Mouse (Mus musculus) frontal cortex, postnatal 14 days (tissue): ENCODE measurements around the gene Aspscr1.
"Not testable (repeated sequence)": the region's sequence is repeated elsewhere in the genome, so short reads cannot be mapped to it uniquely, and the experiment has no call there.

Source experiments
- DNase-seq, 2 experiments: peaks; one replicate each; pipeline ENCODE4 v3.0.0; 2022; ENCODE audit warnings: low spot score in 2 of 2

Aspscr1 gene

DNA sequence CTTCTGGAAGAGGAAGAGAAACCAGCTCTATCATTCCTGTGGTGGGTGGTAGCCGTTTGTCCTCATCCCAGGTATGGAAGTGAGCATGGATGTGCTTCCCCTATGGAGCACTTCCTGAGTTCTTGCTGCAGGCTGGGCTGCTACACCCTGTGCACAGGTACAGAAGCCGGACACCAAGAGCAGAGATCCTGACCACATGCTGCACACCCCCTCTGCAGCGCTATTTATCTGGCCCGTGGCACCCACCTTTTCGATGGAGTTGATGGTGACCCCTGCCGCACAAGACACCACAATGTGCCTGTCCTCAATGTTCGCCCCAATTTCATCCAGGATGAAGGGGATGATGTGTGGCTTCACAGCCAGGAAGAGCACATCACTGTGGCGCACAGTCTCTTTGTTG lies 30.9 kb upstream of the Aspscr1 start:
- no peak for DNase-seq

DNA sequence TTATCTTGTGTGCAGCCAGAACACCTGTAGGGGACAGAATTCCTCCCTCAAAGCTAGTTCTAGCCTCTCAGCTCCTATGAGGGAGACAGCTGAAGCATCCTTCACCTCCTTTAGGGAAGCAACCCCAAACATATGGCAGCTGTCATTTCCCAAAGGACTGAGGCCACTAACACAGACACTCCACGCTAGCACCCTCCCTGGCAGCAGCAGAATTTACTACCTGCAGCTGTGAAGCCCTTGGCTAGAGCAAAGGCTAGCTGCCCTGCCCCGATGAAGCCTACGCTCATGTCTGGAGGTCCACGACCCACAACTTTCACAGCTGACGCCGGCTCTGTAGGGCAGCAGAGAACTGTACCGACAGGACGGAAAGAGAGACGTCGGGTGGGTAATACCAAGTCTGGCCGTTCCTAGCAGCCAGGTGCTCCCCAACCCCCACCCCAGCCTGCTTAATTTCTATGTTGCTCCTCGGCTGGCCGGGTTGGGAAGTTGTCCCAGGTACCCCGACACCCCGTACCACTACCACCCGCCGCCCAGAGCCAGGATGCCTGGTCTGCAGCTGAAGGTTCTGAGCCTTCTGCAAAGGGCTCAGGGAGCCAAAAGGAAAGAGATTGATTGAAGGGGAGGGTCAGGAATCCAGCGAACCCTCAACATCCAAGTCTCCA lies 29.7 kb upstream of the Aspscr1 start:
- no peak for DNase-seq

DNA sequence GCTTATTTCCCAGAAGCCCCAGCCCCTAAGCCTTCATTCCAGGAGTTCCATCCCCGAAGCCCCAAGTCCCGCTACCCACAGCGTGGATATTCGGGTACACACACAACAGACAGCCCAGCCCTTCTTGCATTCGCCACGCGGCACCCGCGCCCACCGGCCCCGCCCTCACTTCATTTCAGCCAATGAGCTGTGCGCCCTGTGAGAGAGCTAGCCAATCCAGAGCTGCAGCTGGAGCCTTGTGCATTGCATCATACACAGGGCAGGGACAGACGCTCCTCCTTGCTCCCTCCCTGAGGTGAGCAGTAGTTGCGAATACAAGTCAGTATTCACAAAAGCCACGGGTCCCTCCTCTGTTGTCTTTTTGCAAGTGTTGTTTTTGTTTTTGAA lies 29.2 kb upstream of the Aspscr1 start, which contains the start of gene Pycr1:
TSS of gene Pycr1 (minus strand) at position 169 of the 387 bp plus-strand sequence.
- peak; percentile 89 to 93 for DNase-seq

DNA sequence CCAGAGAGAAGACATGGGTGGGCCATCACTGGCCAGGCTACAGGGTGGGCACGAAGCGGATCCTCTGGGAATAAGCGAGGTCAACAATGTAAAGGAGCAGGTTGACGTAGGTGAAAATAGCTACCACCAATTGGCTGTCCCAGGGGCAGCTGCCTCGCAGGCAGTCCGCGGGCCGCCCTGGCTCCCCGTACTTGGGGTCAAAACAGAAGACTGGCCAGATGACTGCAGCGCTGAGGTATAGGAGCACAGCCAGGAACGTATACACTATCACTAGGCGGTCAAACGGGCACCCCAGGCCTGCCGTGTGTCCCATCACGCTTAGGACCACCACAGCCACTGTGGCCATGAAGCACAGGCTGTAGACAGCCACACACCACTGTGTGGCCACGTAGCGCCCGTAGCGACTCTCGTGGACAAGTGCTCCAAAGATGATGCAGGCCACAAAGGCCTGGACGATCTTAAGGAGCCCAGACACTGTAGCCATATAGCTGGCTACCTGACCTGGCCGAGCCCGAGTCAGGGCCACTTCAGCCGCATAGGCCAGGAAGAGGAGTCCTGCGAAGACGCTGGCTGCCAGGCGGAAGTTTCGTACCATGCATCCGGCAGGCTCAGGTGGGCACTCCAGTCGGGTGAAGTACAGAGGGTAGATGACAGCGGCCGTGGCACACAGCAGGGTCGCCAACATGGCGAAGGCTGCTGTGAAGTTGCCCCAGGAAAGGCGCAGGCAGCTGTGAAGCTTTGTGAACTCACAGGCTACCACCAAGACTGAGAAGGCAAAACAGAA lies 25.5 kb upstream of the Aspscr1 start:
- no peak for DNase-seq

DNA sequence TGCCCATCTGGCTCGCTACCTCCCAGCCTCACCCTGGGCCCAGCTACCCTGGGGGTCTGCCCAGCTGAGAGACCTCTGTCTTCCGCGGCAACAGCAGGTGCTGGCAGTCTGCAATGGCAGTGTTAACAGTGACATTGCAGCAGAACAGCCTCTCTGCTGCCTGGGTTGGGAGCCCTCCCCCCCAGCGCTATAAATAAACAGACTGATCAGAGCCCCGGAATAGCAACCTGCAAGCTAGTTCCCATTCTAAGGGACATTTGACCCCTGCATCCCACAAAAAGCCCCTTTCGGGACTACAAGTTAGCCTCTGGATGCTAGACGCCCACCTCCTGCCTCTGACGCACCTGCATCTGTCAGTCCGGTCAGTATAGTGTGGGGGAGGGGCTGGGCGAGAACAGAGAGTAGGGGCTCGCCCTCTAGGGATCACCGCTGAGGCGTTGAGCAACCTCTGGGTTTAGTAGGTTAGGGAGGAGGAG lies 24.7 kb upstream of the Aspscr1 start, which contains the start of gene Myadml2:
TSS of gene Myadml2 (minus strand) at position 158 of the 476 bp plus-strand sequence.
- DNase-seq = peak in 1 of 2 experiments; percentile 40

DNA sequence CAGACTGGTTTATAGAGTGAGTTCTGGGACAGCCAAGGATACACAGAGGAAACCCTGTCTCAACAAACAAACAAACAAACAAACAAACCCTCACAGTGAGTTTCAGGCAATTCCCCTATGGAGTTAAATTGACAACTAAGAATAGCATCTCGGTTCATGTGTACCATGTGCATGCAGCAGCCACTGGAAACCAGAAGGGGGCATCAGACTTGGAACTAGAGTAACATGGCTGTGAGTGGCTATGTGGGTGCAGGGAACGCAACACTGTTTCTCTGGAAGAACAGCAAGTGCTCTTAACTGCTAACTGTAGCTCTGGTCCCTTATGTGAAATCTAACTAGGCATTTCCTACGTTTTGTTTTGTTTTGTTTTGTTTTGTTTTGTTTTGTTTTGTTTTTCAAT lies 20.9 kb upstream of the Aspscr1 start:
- no peak for DNase-seq

DNA sequence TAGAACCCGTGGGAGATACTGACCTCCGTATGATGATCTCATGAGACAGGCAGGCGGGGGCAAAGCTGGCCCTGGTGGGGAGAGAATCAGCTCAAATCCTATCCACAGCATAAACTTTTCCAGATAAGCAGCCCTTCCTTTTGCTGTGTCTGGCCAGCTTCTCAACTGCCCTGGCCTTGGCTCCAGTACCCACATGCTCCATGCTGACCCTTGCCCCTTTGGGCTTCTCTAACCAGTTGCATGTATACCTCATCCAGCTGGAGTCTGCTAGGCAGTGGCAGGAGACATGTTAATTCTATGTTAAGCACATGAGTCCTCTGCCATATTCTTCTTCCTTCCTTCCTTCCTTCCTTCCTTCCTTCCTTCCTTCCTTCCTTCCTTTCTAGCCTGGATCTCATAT lies 18.0 kb upstream of the Aspscr1 start:
- DNase-seq = no peak

DNA sequence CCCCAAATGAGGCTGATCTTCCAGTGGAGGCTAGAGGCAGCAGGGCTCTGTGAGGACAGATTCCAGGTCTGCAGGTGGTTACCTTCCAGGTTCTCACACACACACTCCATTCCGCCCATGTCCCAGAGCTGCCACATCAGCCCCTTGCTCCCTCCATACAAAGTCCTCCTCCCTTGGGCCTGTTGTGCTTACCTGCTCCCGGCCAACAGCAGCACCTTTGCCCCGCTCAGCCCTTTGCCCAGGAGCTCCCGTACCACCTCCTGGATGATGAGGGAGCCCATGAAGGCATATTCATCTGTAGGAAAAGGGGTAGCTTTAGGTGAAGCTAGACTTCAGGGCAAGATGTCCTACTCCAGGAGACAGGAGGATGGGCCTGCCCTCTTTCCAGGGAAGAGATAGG lies 15.5 kb upstream of the Aspscr1 start:
- DNase-seq = no peak

DNA sequence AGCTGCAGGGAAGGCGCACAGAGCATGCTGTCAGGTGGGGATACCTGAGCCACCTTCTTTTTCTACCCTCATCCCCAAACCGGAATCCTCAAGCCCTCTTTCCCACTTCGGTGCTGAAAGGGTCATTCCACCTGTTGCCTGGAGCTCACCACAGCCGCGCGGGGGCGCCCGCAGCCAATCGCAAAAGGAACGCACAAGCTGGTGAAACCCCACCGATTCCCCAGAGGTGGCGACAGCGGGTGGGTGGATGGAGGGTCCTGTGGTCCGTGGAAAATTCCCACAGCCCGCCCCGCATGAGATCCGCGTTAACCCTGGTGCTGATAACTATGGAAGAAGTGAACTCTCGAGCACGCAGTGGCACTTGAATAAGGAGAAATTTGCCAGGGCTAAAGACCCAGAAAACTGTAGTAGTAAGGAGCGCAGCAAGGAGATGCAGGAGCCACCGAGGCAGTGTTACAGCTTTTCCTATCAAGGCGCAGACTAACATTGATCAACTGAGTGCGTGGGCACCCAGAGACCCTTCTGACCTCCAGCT lies 13.8 kb upstream of the Aspscr1 start:
- peak; percentile 57 to 65 for DNase-seq

DNA sequence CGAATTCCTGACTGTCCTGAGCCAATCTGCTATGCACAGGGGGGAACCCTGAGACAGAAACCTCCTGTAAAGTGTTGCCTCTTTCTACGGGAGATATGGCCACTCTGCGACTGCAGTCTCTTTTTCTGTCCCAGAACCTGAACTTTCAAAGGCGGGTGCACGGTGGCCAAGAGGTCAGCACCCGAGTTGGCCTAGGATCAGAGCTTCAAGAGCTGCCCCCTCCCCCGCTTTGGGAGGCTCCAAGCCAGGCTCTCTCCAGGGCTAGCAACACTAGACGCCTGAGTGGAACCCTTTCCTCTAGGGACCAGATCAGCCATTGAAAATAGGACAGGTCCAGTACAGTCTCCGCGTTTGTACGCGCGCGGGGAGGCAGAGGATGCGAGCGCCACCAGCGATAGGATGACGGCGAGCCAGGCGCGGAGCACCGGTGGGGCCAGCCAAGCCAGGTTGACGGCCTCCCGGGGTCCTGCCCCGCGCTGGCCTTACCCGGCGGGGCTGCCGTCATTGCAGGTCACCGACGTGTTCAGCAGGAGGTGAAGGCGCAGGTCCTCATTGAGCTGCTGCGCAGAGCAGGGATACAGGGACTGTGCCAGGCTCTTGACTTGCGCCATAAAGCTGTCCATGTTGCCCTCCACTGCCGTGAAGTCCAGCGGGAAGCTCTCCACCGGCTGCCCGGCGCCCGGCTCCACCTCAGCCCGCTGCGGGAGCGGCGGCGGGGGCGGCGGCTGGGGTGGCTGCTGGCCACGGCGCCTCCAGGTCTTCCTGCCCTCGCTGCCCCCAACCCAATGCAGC lies 13.1 kb upstream of the Aspscr1 start:
- no peak for DNase-seq

DNA sequence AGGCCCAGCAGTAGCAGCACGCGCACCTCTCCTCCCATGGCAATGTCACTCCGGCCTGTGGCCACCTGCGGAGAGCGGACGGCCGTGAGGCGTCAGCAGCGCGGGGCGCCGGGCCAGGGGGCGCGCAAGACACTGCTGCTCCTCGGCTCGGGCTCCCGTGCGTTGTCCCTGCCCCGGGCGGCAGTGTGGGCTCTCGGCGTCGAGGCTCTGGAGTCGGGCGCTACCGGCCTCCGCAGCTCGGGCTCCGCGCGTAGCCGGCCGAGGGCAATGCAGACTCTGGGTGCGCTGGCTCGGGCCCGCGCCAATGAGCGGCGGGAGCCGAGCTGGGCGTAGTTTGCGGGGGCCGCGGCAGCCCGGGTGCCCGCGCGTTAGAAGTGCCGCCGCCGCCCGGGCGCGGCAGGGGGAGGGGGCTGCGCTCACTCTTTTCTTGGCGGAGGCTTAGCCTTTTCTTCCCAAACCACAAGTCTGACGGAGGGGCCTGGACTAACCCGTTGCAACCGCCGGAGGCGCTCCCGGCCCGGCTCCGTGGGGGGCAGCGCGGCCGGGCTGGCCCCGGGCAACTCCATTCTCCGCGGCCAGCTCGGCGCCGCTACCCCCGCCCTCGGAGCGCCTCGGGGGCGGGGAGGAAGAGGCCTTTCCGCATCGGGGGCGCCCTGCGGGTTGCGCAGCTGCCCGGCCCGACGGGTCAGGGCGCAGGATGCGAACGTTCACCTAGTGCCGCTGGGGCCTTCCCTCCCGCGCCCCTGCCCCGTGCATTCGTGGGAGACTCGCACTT lies 12.3 kb upstream of the Aspscr1 start:
- no peak for DNase-seq

DNA sequence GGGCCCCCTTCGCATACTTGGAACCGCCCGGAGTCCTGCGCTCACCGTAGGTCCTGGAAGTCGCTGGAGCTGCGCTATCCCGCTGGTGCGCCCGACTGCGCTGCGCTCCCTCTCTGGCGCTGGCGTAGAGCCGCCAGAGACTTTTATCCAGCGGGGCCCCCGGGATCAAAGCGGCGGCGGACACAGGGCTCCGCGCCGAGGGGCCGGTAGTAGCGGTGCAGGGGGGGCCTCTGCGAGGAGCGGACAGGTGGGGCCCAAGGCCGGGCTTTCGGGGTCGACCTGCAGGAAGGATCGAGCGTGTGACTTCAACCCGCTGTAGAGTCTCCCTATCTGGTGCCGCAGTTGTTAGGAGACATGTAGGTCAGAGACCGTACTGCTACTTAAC lies 11.7 kb upstream of the Aspscr1 start, which contains the start of gene Notum:
TSS of gene Notum (minus strand) at position 100 of the 385 bp plus-strand sequence.
- no peak for DNase-seq

DNA sequence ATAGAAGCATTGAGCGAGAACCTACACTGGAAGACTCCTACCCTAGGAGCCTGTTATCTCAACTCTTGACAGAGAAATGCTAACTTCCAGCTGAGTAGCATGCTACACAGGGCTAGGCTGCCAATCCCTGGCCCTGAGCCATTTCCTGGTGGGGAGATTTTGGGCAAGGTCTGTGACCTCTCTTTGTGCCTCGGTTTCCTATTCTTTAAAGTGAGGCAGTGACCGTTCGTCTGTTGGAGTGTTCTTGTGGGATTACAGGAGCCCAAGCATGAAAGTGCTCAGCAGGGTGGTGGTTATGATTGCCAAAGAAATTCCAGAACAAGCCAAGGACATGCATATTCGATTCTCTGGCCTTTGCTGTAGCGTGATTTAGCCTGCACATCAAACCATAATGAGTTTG lies 10.0 kb upstream of the Aspscr1 start:
- no peak for DNase-seq

DNA sequence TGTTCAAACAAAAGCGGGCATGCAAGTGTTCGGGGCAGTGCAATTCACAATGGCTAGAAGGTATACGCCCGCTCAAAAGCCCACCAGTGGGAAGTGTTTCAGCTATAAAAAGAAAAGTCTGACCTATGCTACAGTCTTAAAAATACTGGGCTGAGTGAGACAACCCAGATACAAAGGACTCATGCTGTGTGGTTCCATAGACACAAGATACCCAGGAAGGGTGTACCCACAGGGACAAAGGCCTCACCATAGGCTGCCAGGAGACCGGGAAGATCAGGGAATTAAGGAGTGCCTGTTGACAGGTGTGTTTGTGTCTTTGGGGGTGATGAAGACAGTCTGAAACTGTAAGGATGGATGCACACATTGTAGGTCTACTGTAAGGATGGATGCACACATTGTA lies 9.1 kb upstream of the Aspscr1 start:
- no peak for DNase-seq

DNA sequence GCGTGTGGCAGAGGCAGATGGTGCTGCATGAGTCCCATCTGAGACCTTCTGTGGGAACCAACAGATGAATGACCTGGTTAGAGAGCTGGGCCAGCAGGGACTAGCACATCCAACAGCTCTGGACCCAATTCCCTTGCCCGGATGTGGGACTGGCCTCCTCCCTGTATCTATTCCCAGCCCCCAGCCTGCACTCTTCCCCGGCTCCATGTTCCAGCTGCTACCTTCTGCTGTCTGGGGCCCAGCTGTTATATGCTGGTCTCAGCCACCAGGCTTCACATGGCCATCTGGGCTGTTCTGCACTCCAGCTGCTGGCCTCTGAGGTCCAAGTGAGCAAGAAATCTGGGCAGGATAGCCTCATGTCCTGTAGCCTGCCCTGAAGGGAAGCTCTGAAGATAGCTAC lies 7.4 kb upstream of the Aspscr1 start:
- DNase-seq = no peak

DNA sequence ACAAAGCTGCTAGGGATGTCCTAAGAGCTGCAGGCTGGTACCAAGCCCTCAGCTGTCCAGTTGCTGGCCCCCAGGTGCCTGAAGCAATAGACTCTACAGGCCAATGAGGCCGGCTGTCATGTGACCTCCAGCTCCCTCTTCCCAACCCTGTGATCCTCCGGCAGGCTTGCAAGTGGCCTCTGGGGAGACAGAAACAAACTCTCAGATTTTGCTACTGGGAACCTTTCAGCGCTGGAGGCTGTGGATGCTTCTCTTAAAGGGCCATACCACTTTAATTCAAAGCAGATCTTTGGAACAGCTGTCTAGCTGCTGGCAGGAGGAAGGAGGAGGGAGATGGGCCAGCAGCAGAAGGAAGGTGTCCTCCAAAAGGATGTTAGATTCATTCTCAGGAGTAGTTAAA lies 6.2 kb upstream of the Aspscr1 start:
- DNase-seq = no peak

DNA sequence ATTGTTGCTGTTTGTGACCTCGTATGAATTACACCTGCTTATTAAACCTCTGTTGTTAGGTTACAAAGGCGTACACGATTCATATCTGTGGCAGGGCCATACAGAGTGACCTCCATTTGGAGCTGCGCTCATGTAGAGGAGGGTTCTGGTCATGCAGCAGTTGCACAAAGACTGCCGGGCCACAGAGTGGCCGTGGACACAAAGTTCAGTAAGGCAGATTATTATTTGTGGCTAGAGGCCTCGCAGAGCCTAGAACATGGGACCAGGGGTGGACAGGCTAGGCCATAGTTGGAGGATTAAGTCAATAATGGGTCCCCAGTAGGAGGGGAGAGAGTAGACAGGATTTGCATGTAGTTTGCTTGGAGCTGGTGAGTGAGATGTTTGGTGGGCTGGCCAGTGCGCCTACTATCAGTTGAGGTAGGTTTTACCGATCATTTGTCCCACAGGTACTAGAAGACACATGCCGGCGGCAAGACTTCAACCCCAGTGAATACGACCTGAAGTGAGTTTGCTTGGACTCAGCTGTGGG lies 885 bp downstream of the Aspscr1 start:
- DNase-seq = no peak

DNA sequence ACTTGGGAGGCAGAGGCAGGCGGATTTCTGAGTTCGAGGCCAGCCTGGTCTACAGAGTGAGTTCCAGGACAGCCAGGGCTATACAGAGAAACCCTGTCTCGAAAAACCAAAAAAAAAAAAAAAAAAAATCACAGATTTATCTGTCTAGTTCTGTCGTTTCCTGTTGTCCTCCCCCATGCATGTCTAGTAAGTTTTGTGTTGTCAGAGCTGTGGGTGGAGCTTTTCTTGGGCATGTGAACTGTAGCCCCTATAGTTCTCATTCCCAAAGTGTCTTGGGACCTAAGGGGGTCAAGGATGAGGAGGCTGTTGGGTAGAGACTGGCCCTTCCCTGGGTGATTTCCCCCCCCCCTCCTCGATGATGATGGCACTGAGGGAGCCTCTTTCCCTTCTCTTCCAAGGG lies 3.1 kb downstream of the Aspscr1 start:
- DNase-seq = not testable (repeated sequence)

DNA sequence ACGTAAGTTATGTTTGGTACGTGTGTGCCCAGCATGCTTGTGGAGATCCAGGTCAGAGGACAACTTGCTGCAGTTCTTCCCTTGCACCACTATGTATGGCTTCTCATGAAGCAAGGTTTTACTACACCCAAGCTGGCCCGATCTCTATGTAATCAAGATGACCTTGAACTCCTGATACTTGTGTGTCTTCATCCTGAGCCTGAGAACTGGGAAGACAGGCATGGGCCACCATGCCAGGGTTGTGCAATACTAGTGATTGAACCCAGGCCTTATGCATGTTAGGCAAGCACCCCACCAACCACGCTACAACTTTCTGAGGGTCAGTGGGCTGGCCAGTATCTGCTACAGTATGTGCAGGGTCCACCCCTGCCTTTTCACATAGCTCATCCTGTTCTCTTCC lies 4.2 kb downstream of the Aspscr1 start:
- DNase-seq = no peak

DNA sequence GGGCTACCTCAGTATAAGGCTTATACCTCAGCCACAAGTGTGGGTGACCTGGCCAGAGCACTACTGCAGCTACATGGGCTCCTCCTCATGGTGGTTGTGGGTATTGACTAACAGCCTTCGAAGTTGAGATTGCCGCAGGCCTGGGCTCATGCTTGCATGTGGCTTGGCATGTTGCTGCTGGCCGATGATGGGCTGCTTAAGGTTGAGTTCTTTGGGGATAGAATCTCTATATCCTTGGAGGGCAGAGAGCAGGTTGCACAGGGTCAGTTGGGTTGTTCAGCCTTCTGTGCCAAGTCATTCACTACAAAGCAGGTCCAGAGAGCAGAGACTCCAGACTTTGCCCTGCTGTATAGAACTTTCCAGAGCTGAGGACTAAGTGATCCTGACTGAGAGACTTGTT lies 7.1 kb downstream of the Aspscr1 start:
- DNase-seq = no peak

DNA sequence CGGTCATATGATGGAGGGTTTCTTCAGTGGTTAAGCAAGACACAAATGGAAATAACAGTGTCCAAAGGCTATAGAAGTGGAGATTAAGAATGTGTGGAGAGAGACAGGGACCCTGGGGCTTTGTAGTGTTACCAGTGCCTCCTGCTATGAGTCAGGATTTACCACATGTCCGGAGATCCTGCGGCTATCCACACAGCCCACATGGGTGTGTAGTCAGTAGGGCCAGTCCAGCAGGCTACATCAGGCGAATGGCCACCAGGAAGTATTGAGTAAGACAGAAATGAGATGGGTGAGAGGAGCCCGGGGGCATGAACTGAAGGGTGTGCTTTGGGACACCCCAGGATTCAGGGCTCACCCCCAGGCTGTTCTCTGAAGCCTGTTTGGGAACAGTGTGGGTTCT lies 9.9 kb downstream of the Aspscr1 start:
- no peak for DNase-seq
